Comparison of ENCODE assay signal across 12 mouse cellular contexts in the genomic region with DNA sequence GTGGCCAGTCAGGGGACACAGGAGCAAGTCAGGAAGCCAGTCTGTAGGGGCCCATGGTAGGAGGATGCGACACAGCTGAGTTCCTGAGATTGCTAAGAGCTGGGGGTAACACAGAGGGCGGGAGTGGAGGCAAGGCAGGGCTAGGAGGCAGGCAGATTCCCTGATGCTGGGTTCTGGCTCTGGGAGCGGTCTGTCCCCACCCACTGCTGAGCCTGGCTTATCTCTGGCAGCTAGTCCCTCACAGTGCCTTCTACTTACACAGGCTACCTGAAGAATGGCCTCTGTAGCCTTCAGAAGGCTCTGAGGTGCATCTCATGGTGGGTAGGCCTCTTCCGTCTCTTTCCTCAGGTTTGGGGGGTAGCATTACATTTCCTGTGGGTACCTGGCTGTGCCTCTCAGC. TPM values are rescaled to one million over a fixed set of nuclear protein-coding genes. Genes with fewer than 3 reads are reported as not detected.
DNase-seq lines count a peak whose midpoint lies in the region; ATAC-seq and TF ChIP-seq lines count a peak whose summit lies in the region.
"Had no signal": no experiment of that assay in that cellular context is flagged by ENCODE, and none has a peak within 500 bp of the region (broad histone marks: within the 10 kb centered on the region; RNA-seq: fewer than 3 reads in every experiment).

No protein-coding gene starts in this region.

- H3K4me2 ChIP-seq in heart, embryonic 12.5 days = peak overlapping the region; percentile 40
- peak overlapping the region; percentile 43; the same call in 1 of the 2 replicates for H3K4me2 ChIP-seq in heart, embryonic 16.5 days (ENCODE audit: low read depth, low read length)
- H3K4me2 ChIP-seq: forebrain, embryonic 12.5 days had no signal

- ATAC-seq in heart, embryonic 12.5 days (ENCODE audit: insufficient number of reproducible peaks, low FRiP score) = no peak
- peak; percentile 34 for ATAC-seq in heart, embryonic 16.5 days (replicated peaks; ENCODE audit: extremely low read depth, insufficient read depth, low FRiP score)
- ATAC-seq in megakaryocyte, adult 5-6 weeks (ENCODE audit: poor library complexity, severe bottlenecking) = peak; percentile 19; the same call in 1 of the 2 replicates
- ATAC-seq in inflammation-experienced regulatory T-cells, adult 6 months = no peak
- ATAC-seq: midbrain, embryonic 16.5 days had no signal

- no peak for TF ChIP-seq EP300 in MEL (IDR thresholded peaks at IDR 0.05; ENCODE audit: low read depth in 1 of 2, low read length in 2 of 2)

- H3K4me1 ChIP-seq in heart, embryonic 12.5 days (replicated peaks) = peaks cover 73% of the 10 kb centered on the region
- H3K4me1 ChIP-seq in MEL (ENCODE audit: control insufficient read depth in 1 of 2, insufficient read depth in 2 of 2, low read length in 2 of 2) = peaks cover 21 to 45% of the 10 kb centered on the region in 2 experiments
- peaks cover 54% of the 10 kb centered on the region for H3K4me1 ChIP-seq in heart, embryonic 16.5 days (ENCODE audit: control insufficient read depth, insufficient read depth, low read length)

- no peak for TF ChIP-seq POLR2A in MEL (IDR thresholded peaks at IDR 0.05; ENCODE audit: control insufficient read depth in 1 of 2, insufficient read depth in 1 of 2, low read depth in 1 of 2, low read length in 2 of 2, poor library complexity in 1 of 2)

- H3K27ac ChIP-seq in heart, embryonic 12.5 days (ENCODE audit: poor library complexity, severe bottlenecking) = peak overlapping the region; percentile 98
- H3K27ac ChIP-seq in MEL (ENCODE audit: control insufficient read depth, low read depth, low read length) = peak overlapping the region; percentile 79
- peak overlapping the region; percentile 96 for H3K27ac ChIP-seq in heart, embryonic 16.5 days (ENCODE audit: low read length)
- H3K27ac ChIP-seq: forebrain, embryonic 12.5 days had no signal

- peak overlapping the region; percentile 55 for H3K9ac ChIP-seq in heart, embryonic 12.5 days
- H3K9ac ChIP-seq in MEL (ENCODE audit: control insufficient read depth, low read depth, low read length, poor library complexity, severe bottlenecking) = peak overlapping the region; percentile 28
- peak overlapping the region; percentile 57 for H3K9ac ChIP-seq in heart, embryonic 16.5 days (ENCODE audit: low read length)
- H3K9ac ChIP-seq: forebrain, embryonic 12.5 days had no signal

- no peaks in the 10 kb centered on the region for H3K79me2 ChIP-seq in MEL (ENCODE audit: control insufficient read depth, insufficient read depth, low read length, poor library complexity)

- TF ChIP-seq CTCF in MEL (IDR thresholded peaks at IDR 0.05 in 2 of 3, conservative IDR thresholded peaks at IDR 0.05 in 1 of 3; ENCODE audit: control insufficient read depth in 1 of 3, insufficient read depth in 1 of 3, low read depth in 2 of 3, low read length in 3 of 3, poor library complexity in 1 of 3, severe bottlenecking in 1 of 3) = no peak

- H3K9me3 ChIP-seq in heart, embryonic 12.5 days (replicated peaks) = no peaks in the 10 kb centered on the region
- H3K9me3 ChIP-seq in MEL (replicated peaks; ENCODE audit: insufficient read depth, low read length) = no peaks in the 10 kb centered on the region
- H3K9me3 ChIP-seq in heart, embryonic 16.5 days (replicated peaks; ENCODE audit: control insufficient read depth, low read length) = no peaks in the 10 kb centered on the region
- H3K9me3 ChIP-seq: forebrain, embryonic 12.5 days had no signal

- H3K27me3 ChIP-seq in heart, embryonic 12.5 days (replicated peaks) = peaks cover 18% of the 10 kb centered on the region
- H3K27me3 ChIP-seq in MEL (ENCODE audit: control insufficient read depth in 1 of 2, insufficient read depth in 2 of 2, low read length in 2 of 2) = no peaks in the 10 kb centered on the region
- no peaks in the 10 kb centered on the region; the same call in 1 of the 2 replicates for H3K27me3 ChIP-seq in heart, embryonic 16.5 days (ENCODE audit: control insufficient read depth, insufficient read depth, low read length)

- H3K36me3 ChIP-seq in heart, embryonic 12.5 days = peaks cover 3% of the 10 kb centered on the region; the same call in 1 of the 2 replicates
- H3K36me3 ChIP-seq in MEL (ENCODE audit: control insufficient read depth in 1 of 2, insufficient read depth in 2 of 2, low read length in 2 of 2) = peaks cover 0 to 26% of the 10 kb centered on the region in 2 experiments; a peak in 2 of 4 replicates
- H3K36me3 ChIP-seq in heart, embryonic 16.5 days (ENCODE audit: control insufficient read depth, insufficient read depth) = no peaks in the 10 kb centered on the region
- H3K36me3 ChIP-seq: forebrain, embryonic 12.5 days had no signal

- WGBS in heart, embryonic 12.5 days = 26% methylated on average over 4 of the region's 4 CpGs
- WGBS in heart, embryonic 16.5 days = 29% methylated on average over 4 of the region's 4 CpGs

- no peak for DNase-seq in heart, adult 18-20 months
- peak; percentile 86 for DNase-seq in MEL (ENCODE audit: low read depth, low spot score)
- no peak for DNase-seq in left cerebral cortex, adult 11 months (ENCODE audit: low spot score)
- no peak for DNase-seq in right cerebral cortex, postnatal 4 days

- TF ChIP-seq RAD21 in MEL (IDR thresholded peaks at IDR 0.05; ENCODE audit: low read depth, low read length) = no peak

- H3K4me3 ChIP-seq in heart, embryonic 12.5 days = no peak overlapping the region
- H3K4me3 ChIP-seq in MEL (ENCODE audit: control insufficient read depth in 1 of 2, insufficient read depth in 1 of 2, low read depth in 2 of 2, low read length in 2 of 2) = peak overlapping the region in 1 of 2 experiments; percentile 27; a peak in 2 of 4 replicates
- H3K4me3 ChIP-seq in heart, embryonic 16.5 days (ENCODE audit: low read length) = no peak overlapping the region
- H3K4me3 ChIP-seq: forebrain, embryonic 12.5 days had no signal

TF ChIP-seq in MEL, 35 proteins besides CTCF, POLR2A, EP300 and RAD21 (continues in another document):
- TF ChIP-seq GATA1 (IDR thresholded peaks at IDR 0.05; ENCODE audit: low read depth, low read length) (peak; percentile 70), JUND (IDR thresholded peaks at IDR 0.05; ENCODE audit: low read depth, low read length) (0 out of 2 replicates have a peak, but pooled peaks have one; percentile 7), MAZ (IDR thresholded peaks at IDR 0.05; ENCODE audit: low read depth, low read length) (peak; percentile 72; the same call in 1 of the 2 replicates)

RNA-seq across cellular contexts. Expression of gene Pnmt, which starts 6.4 kb away (rescaled TPM):
- 1.7 and 2.0 TPM in 2 replicates for polyA plus RNA-seq in heart, embryonic 12.5 days (2016; fragmentation: Nextera tagmentation; extraction: Ambion mirVana)
- under 1 TPM; 0.84 to 0.90 TPM for total RNA-seq in heart, adult 18-20 months (2021)
- not detected in 2 replicates for total RNA-seq in MEL (2012; rRNA removed)
- polyA plus RNA-seq in MEL (2012; ENCODE audit: insufficient read depth in 1 of 2, insufficient read length in 2 of 2, low read depth in 1 of 2, low replicate concordance in 2 of 2, missing spikeins in 1 of 2) = not detected
- 0.37 and 0.39 TPM in 2 replicates for polyA plus RNA-seq in heart, embryonic 16.5 days (2015; fragmentation: Nextera tagmentation; extraction: Ambion mirVana)
- total RNA-seq in megakaryocyte, adult 5-6 weeks (2015) = not detected in 2 replicates
- not detected in 2 replicates for total RNA-seq in megakaryocyte, adult 5-6 weeks (2017)
- polyA plus RNA-seq in inflammation-experienced regulatory T-cells, adult 6 months (2017; shearing (Covaris generic)) = not detected
- total RNA-seq: CH12.LX had no signal
- polyA plus RNA-seq: large intestine, adult 2 months had no signal

RNA-seq across cellular contexts. Expression of gene Pgap3, which starts 7.6 kb away (rescaled TPM):
- polyA plus RNA-seq in heart, embryonic 12.5 days (2016; fragmentation: Nextera tagmentation; extraction: Ambion mirVana) = 20.0 and 20.6 TPM in 2 replicates
- 1 to 10 TPM; 8.1 to 9.1 TPM for total RNA-seq in heart, adult 18-20 months (2021)
- total RNA-seq in MEL (2012; rRNA removed) = 5.9 and 7.4 TPM in 2 replicates
- polyA plus RNA-seq in MEL (2012; ENCODE audit: insufficient read depth in 1 of 2, insufficient read length in 2 of 2, low read depth in 1 of 2, low replicate concordance in 2 of 2, missing spikeins in 1 of 2) = 1 to 10 TPM in 1 of 2 experiments, not detected in 1; 8.4 TPM
- 18.0 and 19.0 TPM in 2 replicates for polyA plus RNA-seq in heart, embryonic 16.5 days (2015; fragmentation: Nextera tagmentation; extraction: Ambion mirVana)
- total RNA-seq in megakaryocyte, adult 5-6 weeks (2015) = 2.1 and 3.3 TPM in 2 replicates
- total RNA-seq in megakaryocyte, adult 5-6 weeks (2017) = 2.2 and 2.7 TPM in 2 replicates
- polyA plus RNA-seq in inflammation-experienced regulatory T-cells, adult 6 months (2017; shearing (Covaris generic)) = 1 to 10 TPM; 7.0 to 8.2 (median 7.2) TPM

RNA-seq across cellular contexts. Expression of gene Tcap, which starts 9.0 kb away (rescaled TPM):
- polyA plus RNA-seq in heart, embryonic 12.5 days (2016; fragmentation: Nextera tagmentation; extraction: Ambion mirVana) = 143 and 152 TPM in 2 replicates
- 1,000 to 10,000 TPM; 1,636 to 2,096 TPM for total RNA-seq in heart, adult 18-20 months (2021)
- not detected in 2 replicates for total RNA-seq in MEL (2012; rRNA removed)
- polyA plus RNA-seq in MEL (2012; ENCODE audit: insufficient read depth in 1 of 2, insufficient read length in 2 of 2, low read depth in 1 of 2, low replicate concordance in 2 of 2, missing spikeins in 1 of 2) = under 1 TPM in 1 of 2 experiments, not detected in 1; 0.07 TPM
- polyA plus RNA-seq in heart, embryonic 16.5 days (2015; fragmentation: Nextera tagmentation; extraction: Ambion mirVana) = 175 TPM in 2 replicates
- not detected in 2 replicates for total RNA-seq in megakaryocyte, adult 5-6 weeks (2015)
- not detected in 2 replicates for total RNA-seq in megakaryocyte, adult 5-6 weeks (2017)
- not detected for polyA plus RNA-seq in inflammation-experienced regulatory T-cells, adult 6 months (2017; shearing (Covaris generic))
- total RNA-seq: CH12.LX had no signal
- polyA plus RNA-seq: midbrain, embryonic 16.5 days had no signal

RNA-seq across cellular contexts. Expression of gene Erbb2, which starts 19.6 kb away (rescaled TPM):
- 66.7 and 67.1 TPM in 2 replicates for polyA plus RNA-seq in heart, embryonic 12.5 days (2016; fragmentation: Nextera tagmentation; extraction: Ambion mirVana)
- total RNA-seq in heart, adult 18-20 months (2021) = 1 to 10 TPM; 5.6 to 5.9 TPM
- total RNA-seq in MEL (2012; rRNA removed) = not detected in 2 replicates
- polyA plus RNA-seq in MEL (2012; ENCODE audit: insufficient read depth in 1 of 2, insufficient read length in 2 of 2, low read depth in 1 of 2, low replicate concordance in 2 of 2, missing spikeins in 1 of 2) = not detected
- polyA plus RNA-seq in heart, embryonic 16.5 days (2015; fragmentation: Nextera tagmentation; extraction: Ambion mirVana) = 34.1 and 41.9 TPM in 2 replicates
- total RNA-seq in megakaryocyte, adult 5-6 weeks (2015) = not detected in 2 replicates
- 0.28 TPM in 1 of 2 replicates, not detected in the other for total RNA-seq in megakaryocyte, adult 5-6 weeks (2017)
- polyA plus RNA-seq in inflammation-experienced regulatory T-cells, adult 6 months (2017; shearing (Covaris generic)) = under 1 TPM in 2 of 3 experiments, not detected in 1; 0.13 to 0.68 TPM

RNA-seq across cellular contexts. Expression of gene Stard3, which starts 34.5 kb away (rescaled TPM):
- 45.2 and 47.6 TPM in 2 replicates for polyA plus RNA-seq in heart, embryonic 12.5 days (2016; fragmentation: Nextera tagmentation; extraction: Ambion mirVana)
- total RNA-seq in heart, adult 18-20 months (2021) = 10 to 100 TPM; 15.8 to 20.6 TPM
- 61.7 and 62.5 TPM in 2 replicates for total RNA-seq in MEL (2012; rRNA removed)
- 10 to 100 TPM in 1 of 2 experiments, not detected in 1; 53.0 TPM for polyA plus RNA-seq in MEL (2012; ENCODE audit: insufficient read depth in 1 of 2, insufficient read length in 2 of 2, low read depth in 1 of 2, low replicate concordance in 2 of 2, missing spikeins in 1 of 2)
- 43.0 and 43.2 TPM in 2 replicates for polyA plus RNA-seq in heart, embryonic 16.5 days (2015; fragmentation: Nextera tagmentation; extraction: Ambion mirVana)
- 24.0 and 28.5 TPM in 2 replicates for total RNA-seq in megakaryocyte, adult 5-6 weeks (2015)
- 36.0 and 39.9 TPM in 2 replicates for total RNA-seq in megakaryocyte, adult 5-6 weeks (2017)
- polyA plus RNA-seq in inflammation-experienced regulatory T-cells, adult 6 months (2017; shearing (Covaris generic)) = 10 to 100 TPM; 38.5 to 42.1 (median 40.3) TPM

Comparison
In these comparisons a context has a peak if more than half of its experiments do, and no peak if none do; other contexts are left out.
1. ATAC-seq: peak in heart, embryonic 16.5 days (single experiment) and megakaryocyte, adult 5-6 weeks (single experiment); none in heart, embryonic 12.5 days (single experiment) and inflammation-experienced regulatory T-cells, adult 6 months (single experiment).
2. RNA of gene Tcap, which starts 9.0 kb away (polyA plus RNA-seq): 175 TPM in heart, embryonic 16.5 days and 143 to 152 TPM in heart, embryonic 12.5 days; 0.07 TPM in MEL and not detected in inflammation-experienced regulatory T-cells, adult 6 months; every median in the first group is over 100 times any median in the second.
3. Peak in every context shown above with its lines, with median percentiles within 50 percentile points of each other: H3K27ac ChIP-seq and H3K9ac ChIP-seq.